Mouse (Mus musculus): Measurements from ENCODE around the gene Usp22.

Usp22 gene

DNA sequence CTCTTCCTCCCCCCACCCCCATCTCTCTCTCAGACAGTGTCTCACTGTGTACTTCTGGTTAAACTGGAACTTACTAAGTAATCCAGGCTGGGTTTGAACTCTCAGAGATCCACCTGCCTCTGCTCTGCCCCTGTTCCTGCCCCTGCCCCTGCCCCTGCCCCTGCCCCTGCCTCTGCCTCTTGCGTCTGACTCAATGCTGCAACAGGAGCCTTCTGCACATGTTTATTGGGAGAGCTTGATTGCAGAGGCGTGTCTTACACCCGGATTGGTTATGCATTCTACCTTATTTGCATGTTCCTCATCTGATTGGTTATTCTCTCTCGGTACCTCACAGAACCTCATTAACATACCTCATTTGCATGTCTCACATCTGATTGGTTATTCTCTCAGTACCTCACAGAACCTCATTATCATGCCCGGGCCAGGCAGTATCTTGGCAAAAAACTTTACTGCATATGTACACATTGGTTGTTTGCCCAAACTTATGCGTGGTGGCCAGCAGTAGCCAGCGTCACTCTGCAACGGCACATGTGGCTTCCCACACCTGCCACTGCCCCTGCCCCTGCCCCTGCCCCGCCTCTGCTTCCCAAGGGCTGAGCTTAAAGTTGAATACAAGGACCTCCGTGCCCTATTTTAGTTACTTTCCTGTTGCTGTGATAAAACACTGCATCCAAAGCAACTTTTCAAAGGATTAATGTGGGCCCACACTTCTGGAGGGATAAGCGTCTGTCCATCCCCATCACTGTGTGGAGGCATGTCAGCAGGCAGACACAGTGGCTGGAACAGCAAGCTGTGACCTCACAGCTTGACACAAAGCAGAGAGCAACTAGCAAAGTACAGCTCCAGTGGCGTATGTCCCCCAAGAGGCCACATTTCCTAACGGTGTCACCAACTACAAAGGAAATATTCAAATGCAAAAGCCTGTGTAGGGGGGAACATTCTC is 72.2 kb downstream of the Usp22 start:
- no peak for DNase-seq

Data from kidney, postnatal 36 days (tissue).